Mouse (Mus musculus) heart, postnatal 0 days (tissue): ENCODE data around the gene Oprd1. TPM values are rescaled to one million over a fixed set of nuclear protein-coding genes. Genes with fewer than 3 reads are reported as not detected.
A peak's percentile ranks its signal among the peaks of the same experiment; 100 is the strongest.

ENCODE experiments used
- ATAC-seq: fragments of 200-750 bp; cut with Nextera tagmentation; 2 replicates; pipeline ENCODE4 v1.8.0; 2017; ENCODE audit warnings: low read depth, moderate number of reproducible peaks, moderate library complexity; ENCODE audit not compliant: insufficient read depth
- DNase-seq: peaks from one replicate; pipeline ENCODE4 v3.0.0-alpha.2; 2016; ENCODE audit warnings: low spot score
- H3K27ac ChIP-seq: fragments of 300-500 bp; sonication (generic); 2 replicates; pipeline ENCODE4 v1.5.1; 2014; ENCODE audit warnings: low read depth, mild to moderate bottlenecking
- H3K27me3 ChIP-seq: fragments of 300-500 bp; sonication (generic); 2 replicates; pipeline ENCODE4 v1.6.1; 2014; ENCODE audit warnings: low read length, mixed read lengths; ENCODE audit not compliant: control insufficient read depth, insufficient read depth
- H3K36me3 ChIP-seq: fragments of 300-500 bp; sonication (generic); replicated peaks from 2 replicates; pipeline ENCODE4 v1.6.1; 2014; ENCODE audit warnings: low read length, mixed read lengths; ENCODE audit not compliant: control insufficient read depth, insufficient read depth
- H3K4me1 ChIP-seq: fragments of 300-500 bp; sonication (generic); 2 replicates; pipeline ENCODE4 v1.6.1; 2014; ENCODE audit warnings: antibody characterized with exemption; ENCODE audit not compliant: control insufficient read depth, insufficient read depth
- H3K4me2 ChIP-seq: fragments of 300-500 bp; sonication (generic); 2 replicates; pipeline ENCODE4 v1.6.1; 2014; ENCODE audit warnings: low read depth, mild to moderate bottlenecking, low read length, moderate library complexity
- H3K4me3 ChIP-seq: fragments of 300-500 bp; sonication (generic); 2 replicates; pipeline ENCODE4 v1.5.1; 2014; ENCODE audit warnings: low read depth, low read length
- H3K9ac ChIP-seq: fragments of 300-500 bp; sonication (generic); replicated peaks from 2 replicates; pipeline ENCODE4 v1.6.1; 2014; ENCODE audit warnings: low read depth, low read length, mixed read lengths
- H3K9me3 ChIP-seq: fragments of 300-500 bp; sonication (generic); replicated peaks from 2 replicates; pipeline ENCODE4 v1.6.1; 2016; ENCODE audit warnings: low read length; ENCODE audit not compliant: control insufficient read depth
- CTCF ChIP-seq: IDR thresholded peaks from 2 replicates; pipeline ENCODE4 v1.5.1; 2016; ENCODE audit warnings: antibody characterized with exemption, control low read depth, low read depth
- EP300 ChIP-seq: IDR thresholded peaks from 2 replicates; pipeline ENCODE4 v1.6.1; 2016; ENCODE audit warnings: antibody characterized with exemption, low read depth
- WGBS: fragments of 180-500 bp; shearing (Covaris S2); extraction: QIAGEN DNeasy Blood & Tissue Kit; methylation state at CpG from one replicate; pipeline ENCODE4 v1.1.7; 2014; 5-methylcytosine and 5-hydroxymethylcytosine counted together
- polyA plus RNA-seq: library from polyadenylated mRNA; unstranded; fragments of >200 nt; fragmentation: Nextera tagmentation; extraction: Ambion mirVana; gene quantifications from 2 replicates; pipeline ENCODE4 v1.2.1, GENCODE M21; 2015
- total RNA-seq: library from RNA; depleted of rRNA; stranded (reverse); fragments of >200 nt; gene quantifications from 2 replicates; pipeline ENCODE4 v1.2.3, GENCODE M21; 2014; ENCODE audit warnings: low replicate concordance

The Oprd1 gene
- total and polyA plus RNA-seq, 2 experiments from 2014 or later: 0.70 to 1.1 TPM

GRCm38 (mm10) chr4:132074077-132074932 lies 70.0 kb downstream of the Oprd1 start, which contains the start of gene Gm10300:
Gm10300 (plus strand) TSS chr4:132074697.
- Histone ChIP-seq H3K4me2 (peak within 1 kb of the TSS; percentile 81), H3K27me3 (no peaks in the 10 kb centered on the region), H3K27ac (peak within 1 kb of the TSS; percentile 80), H3K4me1 (peaks cover 38% of the 10 kb centered on the region), H3K9me3 (no peaks in the 10 kb centered on the region), H3K4me3 (peak within 1 kb of the TSS; percentile 77), H3K9ac (peak within 1 kb of the TSS; percentile 80), H3K36me3 (no peaks in the 10 kb centered on the region)
- TF ChIP-seq EP300: no peak
- TF ChIP-seq CTCF: no peak
- DNase-seq (peak; percentile 44), ATAC-seq (peak; percentile 21)
- WGBS: under 1% methylated on average over 37 of the region's 42 CpGs

- H3K9me3 ChIP-seq: no peaks in the 10 kb centered on the region
- WGBS: 39% methylated on average over 6 of the region's 6 CpGs
- DNase-seq: no peak
- TF ChIP-seq EP300 (no peak), CTCF (no peak)
- no peak overlapping the region for H3K9ac ChIP-seq
- no peak overlapping the region for H3K27ac ChIP-seq
- H3K4me1 ChIP-seq: peaks cover 38% of the 10 kb centered on the region
- H3K27me3 ChIP-seq: no peaks in the 10 kb centered on the region
- ATAC-seq: no peak
- no peaks in the 10 kb centered on the region for H3K36me3 ChIP-seq
- H3K4me3 ChIP-seq: no peak overlapping the region
- H3K4me2 ChIP-seq: peak overlapping the region; percentile 81; the same call in 1 of the 2 replicates
Observed at GRCm38 (mm10) chr4:132072946-132073345, 71.3 kb downstream of the Oprd1 start.

GRCm38 (mm10) chr4:132072156-132072555 lies 72.1 kb downstream of the Oprd1 start:
- H3K4me3 ChIP-seq: no peak overlapping the region
- H3K36me3 ChIP-seq: no peaks in the 10 kb centered on the region
- 83% methylated on average over 3 of the region's 3 CpGs for WGBS
- no peak overlapping the region for H3K4me2 ChIP-seq
- no peaks in the 10 kb centered on the region for H3K27me3 ChIP-seq
- no peak for ATAC-seq
- no peak for DNase-seq
- H3K27ac ChIP-seq: no peak overlapping the region
- H3K4me1 ChIP-seq: peaks cover 39% of the 10 kb centered on the region
- no peak for TF ChIP-seq EP300
- no peak for TF ChIP-seq CTCF
- no peak overlapping the region for H3K9ac ChIP-seq
- no peaks in the 10 kb centered on the region for H3K9me3 ChIP-seq

GRCm38 (mm10) chr4:132071674-132072073 lies 72.6 kb downstream of the Oprd1 start:
- Histone ChIP-seq H3K4me2 (no peak overlapping the region), H3K9me3 (no peaks in the 10 kb centered on the region), H3K36me3 (no peaks in the 10 kb centered on the region), H3K4me3 (no peak overlapping the region), H3K9ac (no peak overlapping the region), H3K27ac (no peak overlapping the region), H3K4me1 (peaks cover 39% of the 10 kb centered on the region), H3K27me3 (no peaks in the 10 kb centered on the region)
- WGBS: 91% methylated on average over 2 of the region's 2 CpGs
- ATAC-seq: no peak
- TF ChIP-seq CTCF: no peak
- no peak for TF ChIP-seq EP300
- DNase-seq: no peak

- TF ChIP-seq CTCF: no peak
- Histone ChIP-seq H3K27me3 (no peaks in the 10 kb centered on the region), H3K27ac (no peak overlapping the region), H3K4me2 (no peak overlapping the region), H3K9me3 (no peaks in the 10 kb centered on the region), H3K4me3 (no peak overlapping the region), H3K9ac (no peak overlapping the region), H3K36me3 (no peaks in the 10 kb centered on the region), H3K4me1 (peaks cover 30% of the 10 kb centered on the region)
- DNase-seq (no peak), ATAC-seq (no peak)
- WGBS: 44% methylated on average over 2 of the region's 2 CpGs
Observed at GRCm38 (mm10) chr4:132067938-132068235, 76.4 kb downstream of the Oprd1 start.
